8 mouse cellular contexts compared by ENCODE assay signal in genomic region chr11:110450091-110450757, GRCm38 (mm10). TPM values are rescaled to one million over a fixed set of nuclear protein-coding genes. Genes with fewer than 3 reads are reported as not detected.
A peak's percentile ranks its signal among the peaks of the same experiment; 100 is the strongest.
DNase-seq lines count a peak whose midpoint lies in the region; ATAC-seq lines count a peak whose summit lies in the region.

No protein-coding gene starts in this region.

- no peak for DNase-seq in kidney, adult 8-10 months
- DNase-seq in adrenal gland, postnatal 14 days = peak; percentile 64
- DNase-seq in right cerebral cortex, postnatal 4 days = no peak
- no peak for DNase-seq in cerebellum, adult 9-10 months

- no peak overlapping the region for H3K27ac ChIP-seq in kidney, embryonic 14.5 days (ENCODE audit: low read depth, low read length)
- H3K27ac ChIP-seq in heart, embryonic 12.5 days (ENCODE audit: poor library complexity, severe bottlenecking) = no peak overlapping the region
- no peak overlapping the region; the same call in 1 of the 2 replicates for H3K27ac ChIP-seq in limb, embryonic 15.5 days

- peak overlapping the region; percentile 24 for H3K4me2 ChIP-seq in kidney, embryonic 14.5 days (replicated peaks; ENCODE audit: low read depth, low read length)
- H3K4me2 ChIP-seq in heart, embryonic 12.5 days = peak overlapping the region; percentile 30; the same call in 1 of the 2 replicates
- peak overlapping the region; percentile 6; the same call in 1 of the 2 replicates for H3K4me2 ChIP-seq in limb, embryonic 15.5 days

- H3K36me3 ChIP-seq in kidney, embryonic 14.5 days (ENCODE audit: control insufficient read depth, insufficient read depth, low read length) = no peaks in the 10 kb centered on the region
- no peaks in the 10 kb centered on the region for H3K36me3 ChIP-seq in heart, embryonic 12.5 days
- no peaks in the 10 kb centered on the region for H3K36me3 ChIP-seq in limb, embryonic 15.5 days

- 23% methylated on average over 15 of the region's 15 CpGs for WGBS in kidney, embryonic 14.5 days
- WGBS in heart, embryonic 12.5 days = 50% methylated on average over 15 of the region's 15 CpGs
- WGBS in limb, embryonic 15.5 days = 28% methylated on average over 15 of the region's 15 CpGs

- no peak overlapping the region for H3K4me3 ChIP-seq in kidney, embryonic 14.5 days (ENCODE audit: low read length)
- H3K4me3 ChIP-seq in heart, embryonic 12.5 days = no peak overlapping the region
- no peak overlapping the region for H3K4me3 ChIP-seq in limb, embryonic 15.5 days

- H3K27me3 ChIP-seq in kidney, embryonic 14.5 days (ENCODE audit: control insufficient read depth, insufficient read depth, low read length) = no peaks in the 10 kb centered on the region
- peaks cover 25% of the 10 kb centered on the region; the same call in 1 of the 2 replicates for H3K27me3 ChIP-seq in heart, embryonic 12.5 days (replicated peaks)
- no peaks in the 10 kb centered on the region for H3K27me3 ChIP-seq in limb, embryonic 15.5 days

- no peaks in the 10 kb centered on the region for H3K9me3 ChIP-seq in kidney, embryonic 14.5 days (ENCODE audit: control insufficient read depth, low read length)
- no peaks in the 10 kb centered on the region for H3K9me3 ChIP-seq in heart, embryonic 12.5 days (replicated peaks)
- H3K9me3 ChIP-seq in limb, embryonic 15.5 days = no peaks in the 10 kb centered on the region

- ATAC-seq in kidney, embryonic 14.5 days (ENCODE audit: low FRiP score, low TSS enrichment) = peak; percentile 63
- peak; percentile 44; the same call in 1 of the 2 replicates for ATAC-seq in heart, embryonic 12.5 days (ENCODE audit: insufficient number of reproducible peaks, low FRiP score)
- peak; percentile 45; the same call in 1 of the 2 replicates for ATAC-seq in limb, embryonic 15.5 days (ENCODE audit: insufficient number of reproducible peaks, low FRiP score, low TSS enrichment, low read depth)
- no peak for ATAC-seq in megakaryocyte, adult 5-6 weeks (ENCODE audit: poor library complexity, severe bottlenecking)

- H3K9ac ChIP-seq in kidney, embryonic 14.5 days (ENCODE audit: low read depth, low read length) = no peak overlapping the region
- no peak overlapping the region for H3K9ac ChIP-seq in heart, embryonic 12.5 days
- H3K9ac ChIP-seq in limb, embryonic 15.5 days = no peak overlapping the region

- peaks cover 36% of the 10 kb centered on the region for H3K4me1 ChIP-seq in kidney, embryonic 14.5 days (ENCODE audit: control insufficient read depth, insufficient read depth, low read length)
- H3K4me1 ChIP-seq in heart, embryonic 12.5 days (replicated peaks) = peaks cover 42% of the 10 kb centered on the region
- H3K4me1 ChIP-seq in limb, embryonic 15.5 days = peaks cover 40% of the 10 kb centered on the region

RNA-seq across cellular contexts. Expression of gene Map2k6, which starts 51.3 kb away (rescaled TPM):
- polyA plus RNA-seq in kidney, embryonic 14.5 days (2014; fragmentation: Nextera tagmentation; extraction: Ambion mirVana) = 20.2 and 26.6 TPM in 2 replicates
- total RNA-seq in adrenal gland, postnatal 14 days (2021) = 5.9 and 6.9 TPM in 2 replicates
- polyA plus RNA-seq in heart, embryonic 12.5 days (2016; fragmentation: Nextera tagmentation; extraction: Ambion mirVana) = 13.7 and 17.4 TPM in 2 replicates
- 21.1 and 21.9 TPM in 2 replicates for polyA plus RNA-seq in limb, embryonic 15.5 days (2015; fragmentation: Nextera tagmentation; extraction: Ambion mirVana)
- total RNA-seq in megakaryocyte, adult 5-6 weeks (2015) = 10.3 and 12.6 TPM in 2 replicates
- total RNA-seq in megakaryocyte, adult 5-6 weeks (2017) = 14.8 and 16.0 TPM in 2 replicates
